Mouse (Mus musculus): ENCODE data around the gene Got2. TPM values are rescaled to one million over a fixed set of nuclear protein-coding genes. Genes with fewer than 3 reads are reported as not detected.

Got2 gene
- 63.7 and 94.0 TPM in 2 replicates for polyA plus RNA-seq (2012)

GRCm38 (mm10) chr8:95888285-95889136 lies at the start of gene Got2:
Gene Got2, minus strand, starts transcription at chr8:95888547.
- no peak for TF ChIP-seq GATA1 (IDR thresholded peaks at IDR 0.05; ENCODE audit: low read length)

GRCm38 (mm10) chr8:95932841-95933240 lies 44.5 kb upstream of the Got2 start:
- no peak for TF ChIP-seq GATA1 (IDR thresholded peaks at IDR 0.05; ENCODE audit: low read length)

GRCm38 (mm10) chr8:95929821-95930220 lies 41.5 kb upstream of the Got2 start:
- no peak for TF ChIP-seq GATA1 (IDR thresholded peaks at IDR 0.05; ENCODE audit: low read length)

- no peak for TF ChIP-seq GATA1 (IDR thresholded peaks at IDR 0.05; ENCODE audit: low read length)
Observed at GRCm38 (mm10) chr8:95916106-95916505, 27.8 kb upstream of the Got2 start.

GRCm38 (mm10) chr8:95914905-95915643 lies 26.7 kb upstream of the Got2 start:
- no peak for TF ChIP-seq GATA1 (IDR thresholded peaks at IDR 0.05; ENCODE audit: low read length)

GRCm38 (mm10) chr8:95911240-95911639 lies 22.9 kb upstream of the Got2 start:
- TF ChIP-seq GATA1 (IDR thresholded peaks at IDR 0.05; ENCODE audit: low read length), result no peak

GRCm38 (mm10) chr8:95907885-95908284 lies 19.5 kb upstream of the Got2 start:
- no peak for TF ChIP-seq GATA1 (IDR thresholded peaks at IDR 0.05; ENCODE audit: low read length)

GRCm38 (mm10) chr8:95906738-95907137 lies 18.4 kb upstream of the Got2 start:
- no peak for TF ChIP-seq GATA1 (IDR thresholded peaks at IDR 0.05; ENCODE audit: low read length)

- no peak for TF ChIP-seq GATA1 (IDR thresholded peaks at IDR 0.05; ENCODE audit: low read length)
Observed at GRCm38 (mm10) chr8:95901864-95902263, 13.5 kb upstream of the Got2 start.

- no peak for TF ChIP-seq GATA1 (IDR thresholded peaks at IDR 0.05; ENCODE audit: low read length)
Observed at GRCm38 (mm10) chr8:95893701-95894100, 5.4 kb upstream of the Got2 start.

GRCm38 (mm10) chr8:95887578-95888284 lies 616 bp downstream of the Got2 start:
- no peak for TF ChIP-seq GATA1 (IDR thresholded peaks at IDR 0.05; ENCODE audit: low read length)

- TF ChIP-seq GATA1 (IDR thresholded peaks at IDR 0.05; ENCODE audit: low read length), result no peak
Observed at GRCm38 (mm10) chr8:95886647-95887577, 1.4 kb downstream of the Got2 start.

- TF ChIP-seq GATA1 (IDR thresholded peaks at IDR 0.05; ENCODE audit: low read length), result no peak
Observed at GRCm38 (mm10) chr8:95885966-95886365, 2.4 kb downstream of the Got2 start.

- TF ChIP-seq GATA1 (IDR thresholded peaks at IDR 0.05; ENCODE audit: low read length), result no peak
Observed at GRCm38 (mm10) chr8:95885271-95885841, 3.0 kb downstream of the Got2 start.
